Mouse (Mus musculus) large intestine, adult 2 months (tissue): Measurements from ENCODE around the gene Hexim2. TPM values are rescaled to one million over a fixed set of nuclear protein-coding genes. Genes with fewer than 3 reads are reported as not detected.

Experiments
- DNase-seq: peaks from one replicate; pipeline ENCODE4 v3.0.0-alpha.2; 2012; ENCODE audit warnings: low read depth, low spot score
- WGBS: fragments of 180-500 bp; shearing (Covaris S2); methylation state at CpG from one replicate; pipeline ENCODE4 v1.1.7; 2018; 5-methylcytosine and 5-hydroxymethylcytosine counted together
- polyA plus RNA-seq: library from polyadenylated mRNA; depleted of rRNA; stranded (reverse); fragments of >200 nt; gene quantifications from 2 replicates; pipeline ENCODE4 v1.2.3, GENCODE M21; 2012

Gene Hexim2
- polyA plus RNA-seq, 1 experiment, result 2.4 TPM

- WGBS, result 41% methylated on average over 14 of the region's 14 CpGs
- no peak for DNase-seq
Measured at GRCm38 (mm10) chr11:103139951-103140762, 7.9 kb downstream of the Hexim2 start.

DNA sequence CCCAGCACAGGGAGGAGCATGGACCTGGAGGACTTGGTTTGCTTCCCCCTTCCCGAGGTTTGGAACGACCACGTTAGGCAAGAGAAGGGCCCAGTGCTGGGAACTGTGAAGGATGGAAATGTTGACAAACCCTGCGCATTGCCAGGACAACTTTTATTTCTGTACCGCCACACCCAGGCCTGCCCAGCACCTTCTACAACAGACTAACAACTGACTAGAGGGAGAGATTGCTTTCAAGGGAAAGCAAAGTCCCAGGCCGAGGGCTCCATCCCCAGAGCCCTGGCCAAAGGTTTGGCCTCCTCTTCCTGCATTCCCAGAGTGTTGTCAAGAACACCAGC lies 8.5 kb downstream of the Hexim2 start:
- 8% methylated on average over 6 of the region's 6 CpGs for WGBS
- no peak for DNase-seq

GRCm38 (mm10) chr11:103141101-103141943 lies 9.1 kb downstream of the Hexim2 start:
- WGBS, result 7% methylated on average over 11 of the region's 11 CpGs
- DNase-seq, result peak; percentile 71

GRCm38 (mm10) chr11:103141944-103142255 lies 9.7 kb downstream of the Hexim2 start:
- 18% methylated on average over 1 of the region's 1 CpGs for WGBS

GRCm38 (mm10) chr11:103142441-103143182 lies 10.4 kb downstream of the Hexim2 start:
- 12% methylated on average over 8 of the region's 8 CpGs for WGBS
- no peak for DNase-seq

More at GRCm38 (mm10) chr11:103141944-103142255, 9.7 kb downstream of the Hexim2 start:
- no peak for DNase-seq

- 62% methylated on average over 12 of the region's 12 CpGs for WGBS
- no peak for DNase-seq
Measured at GRCm38 (mm10) chr11:103144309-103145285, 12.4 kb downstream of the Hexim2 start.

GRCm38 (mm10) chr11:103146386-103146785 lies 14.2 kb downstream of the Hexim2 start:
- DNase-seq, result no peak
- WGBS, result 91% methylated on average over 4 of the region's 4 CpGs

DNA sequence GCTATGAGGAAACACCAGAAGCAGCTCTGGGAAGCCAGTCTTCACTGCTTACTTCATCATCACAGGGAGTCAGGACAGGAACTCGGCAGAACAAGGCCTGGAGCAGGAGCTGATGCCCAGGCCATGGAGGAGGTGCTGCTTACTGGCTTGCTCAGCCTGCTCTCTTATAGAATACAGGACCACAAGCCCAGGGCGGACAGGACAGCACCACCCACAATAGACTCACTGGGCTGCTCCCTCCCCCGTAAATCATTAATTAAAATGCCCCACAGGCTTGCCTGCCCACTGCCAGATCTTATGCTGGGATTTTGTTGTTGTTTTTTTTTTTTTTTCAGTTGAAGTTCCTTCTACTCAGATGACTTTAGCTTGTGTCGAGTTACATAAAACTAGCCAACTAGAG lies 15.5 kb downstream of the Hexim2 start:
- no peak for DNase-seq
- 51% methylated on average over 4 of the region's 4 CpGs for WGBS

GRCm38 (mm10) chr11:103149771-103150170 lies 17.5 kb downstream of the Hexim2 start:
- 95% methylated on average over 4 of the region's 4 CpGs for WGBS

GRCm38 (mm10) chr11:103158621-103159478 lies 26.6 kb downstream of the Hexim2 start:
- 2% methylated on average over 25 of the region's 25 CpGs for WGBS
- DNase-seq, result peak; percentile 88

More at GRCm38 (mm10) chr11:103149771-103150170, 17.5 kb downstream of the Hexim2 start:
- DNase-seq, result no peak

- 91% methylated on average over 11 of the region's 11 CpGs for WGBS
- no peak for DNase-seq
Measured at GRCm38 (mm10) chr11:103160738-103161137, 28.5 kb downstream of the Hexim2 start.

GRCm38 (mm10) chr11:103161449-103161848 lies 29.2 kb downstream of the Hexim2 start:
- no peak for DNase-seq
- WGBS, result 75% methylated on average over 7 of the region's 7 CpGs

DNA sequence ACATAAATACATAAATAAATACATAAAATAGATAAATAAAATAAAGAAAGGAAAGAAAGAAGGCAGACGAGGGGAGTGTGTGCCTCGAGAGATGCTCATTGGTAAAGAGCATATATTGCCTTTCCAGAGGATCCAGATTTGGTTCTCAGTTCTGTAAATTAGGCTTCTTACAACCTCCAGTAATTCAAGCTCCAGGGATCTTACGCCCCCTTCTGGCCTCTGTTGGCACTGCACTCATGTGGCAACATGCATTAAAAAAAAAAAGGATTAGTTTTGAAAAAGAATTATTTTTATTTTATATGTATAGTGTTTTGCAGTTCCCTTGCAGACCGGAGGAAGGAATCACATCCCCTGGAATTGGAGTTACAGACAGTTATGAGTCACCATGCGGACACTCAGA lies 29.9 kb downstream of the Hexim2 start:
- WGBS, result 93% methylated on average over 5 of the region's 5 CpGs
- DNase-seq, result no peak

GRCm38 (mm10) chr11:103164391-103164790 lies 32.2 kb downstream of the Hexim2 start:
- DNase-seq, result no peak
- 14% methylated on average over 10 of the region's 10 CpGs for WGBS

GRCm38 (mm10) chr11:103168690-103169390 lies 36.6 kb downstream of the Hexim2 start:
- DNase-seq, result peak; percentile 42
- WGBS, result 25% methylated on average over 9 of the region's 9 CpGs

DNA sequence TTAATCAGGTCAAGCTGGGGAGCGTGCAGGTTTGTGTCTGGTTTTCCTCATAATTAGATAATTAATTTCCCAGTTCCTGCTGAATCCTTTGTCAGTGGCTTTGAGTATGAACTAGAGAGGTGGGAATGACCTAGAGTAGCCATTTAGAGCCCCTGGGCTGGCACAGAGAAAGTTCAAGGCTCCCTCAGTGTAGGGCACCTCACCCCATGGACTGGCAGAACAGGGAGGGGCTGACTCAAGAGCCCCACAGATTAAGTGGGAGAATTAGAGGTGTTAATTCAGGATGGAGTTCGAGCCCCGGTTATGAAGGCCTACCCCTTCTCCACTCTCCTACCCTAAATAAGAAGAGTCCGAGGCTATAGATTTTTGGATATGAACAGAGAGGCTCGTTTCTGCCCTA lies 37.4 kb downstream of the Hexim2 start:
- 94% methylated on average over 5 of the region's 5 CpGs for WGBS
- no peak for DNase-seq

DNA sequence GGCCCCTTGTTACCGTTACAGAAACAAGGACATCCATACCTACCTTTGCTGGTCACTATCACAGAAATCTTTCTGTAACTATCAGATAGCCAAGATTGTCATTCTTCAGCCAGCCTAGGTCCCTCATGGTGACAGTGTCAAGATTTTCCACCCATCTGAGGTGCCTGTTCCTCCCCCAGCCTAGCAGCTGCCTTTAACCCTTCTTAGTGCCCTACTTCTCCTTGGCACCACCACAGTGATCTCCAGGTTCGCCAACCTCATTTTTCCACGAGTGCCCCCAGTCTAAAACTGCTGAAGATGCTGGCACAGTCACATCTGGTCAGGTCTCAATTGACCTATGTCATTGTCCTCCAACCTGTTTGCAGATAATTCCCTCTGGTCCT lies 37.9 kb downstream of the Hexim2 start:
- no peak for DNase-seq
- 40% methylated on average over 3 of the region's 3 CpGs for WGBS
